Mouse (Mus musculus): ENCODE measurements at regions not wholly inside any gene's neighbourhood (a gene's known extent, or its start where the extent isn't known, plus 50 kb on each side); places are given as distances from the start of the nearest gene placed in this dataset.
A peak's percentile ranks its signal among the peaks of the same experiment; 100 is the strongest.

DNA sequence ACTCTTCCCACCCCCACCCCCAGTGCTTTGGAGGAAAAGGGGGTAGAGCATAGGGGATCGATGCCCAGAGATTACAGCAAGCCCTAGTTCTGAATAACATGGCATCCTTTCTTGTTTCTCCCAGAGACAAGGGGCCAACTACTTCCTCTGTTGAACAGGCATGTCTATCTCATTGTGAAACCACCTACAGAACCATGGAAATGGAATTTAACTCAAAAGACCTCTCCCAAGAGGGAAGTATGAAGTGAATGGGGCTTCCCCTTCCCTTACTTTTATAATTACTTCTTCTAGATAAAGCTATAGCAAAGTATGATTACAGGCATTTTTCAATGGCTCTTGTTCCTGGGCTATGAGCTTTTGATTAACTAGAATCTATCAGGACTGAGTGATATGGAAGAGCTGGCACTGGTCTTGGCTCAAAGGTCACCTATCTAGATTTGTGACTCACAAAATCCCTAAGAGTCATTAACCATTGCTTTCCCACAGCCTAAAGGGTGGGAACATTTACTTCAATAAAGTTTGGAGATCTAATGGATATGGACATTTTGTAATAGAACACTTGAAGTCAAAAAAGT is 246.1 kb upstream of the A1bg start:
- H3K4me1 ChIP-seq, result no peaks in the 10 kb centered on the region
- TF ChIP-seq FLI1 (IDR thresholded peaks at IDR 0.05; ENCODE audit: low read length), result no peak
- no peak for TF ChIP-seq GATA1 (IDR thresholded peaks at IDR 0.05; ENCODE audit: borderline replicate concordance, low read length)
- no peaks in the 10 kb centered on the region for H3K27me3 ChIP-seq (replicated peaks)
- no peak overlapping the region for H3K4me3 ChIP-seq (replicated peaks)
- no peaks in the 10 kb centered on the region for H3K9me3 ChIP-seq
- H3K36me3 ChIP-seq (replicated peaks; ENCODE audit: low read length), result no peaks in the 10 kb centered on the region

DNA sequence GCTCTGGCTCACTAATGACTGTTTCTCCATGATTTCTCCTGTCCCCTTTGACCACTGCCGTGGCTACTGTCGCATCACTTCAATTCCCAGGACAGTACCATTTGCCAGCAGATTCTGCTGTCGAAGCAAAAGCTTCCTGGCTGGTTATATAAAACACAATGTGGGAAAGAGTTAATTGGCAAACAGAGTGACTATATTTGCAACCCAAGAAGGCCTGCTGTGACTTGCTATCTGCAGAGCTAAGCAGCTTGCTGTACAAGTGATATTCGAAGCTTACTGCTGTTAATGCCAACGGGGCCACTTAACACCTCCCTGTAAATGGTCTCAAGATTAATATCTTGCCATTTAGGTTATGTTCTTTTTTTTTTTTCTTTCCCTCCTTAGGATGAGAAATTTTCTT is 242.2 kb upstream of the A1bg start:
- no peak for TF ChIP-seq GATA1 (IDR thresholded peaks at IDR 0.05; ENCODE audit: borderline replicate concordance, low read length)
- TF ChIP-seq FLI1 (IDR thresholded peaks at IDR 0.05; ENCODE audit: low read length), result no peak
- Histone ChIP-seq H3K36me3 (replicated peaks; ENCODE audit: low read length) (no peaks in the 10 kb centered on the region), H3K9me3 (no peaks in the 10 kb centered on the region), H3K27me3 (replicated peaks) (no peaks in the 10 kb centered on the region), H3K4me3 (replicated peaks) (no peak overlapping the region), H3K4me1 (no peaks in the 10 kb centered on the region)

DNA sequence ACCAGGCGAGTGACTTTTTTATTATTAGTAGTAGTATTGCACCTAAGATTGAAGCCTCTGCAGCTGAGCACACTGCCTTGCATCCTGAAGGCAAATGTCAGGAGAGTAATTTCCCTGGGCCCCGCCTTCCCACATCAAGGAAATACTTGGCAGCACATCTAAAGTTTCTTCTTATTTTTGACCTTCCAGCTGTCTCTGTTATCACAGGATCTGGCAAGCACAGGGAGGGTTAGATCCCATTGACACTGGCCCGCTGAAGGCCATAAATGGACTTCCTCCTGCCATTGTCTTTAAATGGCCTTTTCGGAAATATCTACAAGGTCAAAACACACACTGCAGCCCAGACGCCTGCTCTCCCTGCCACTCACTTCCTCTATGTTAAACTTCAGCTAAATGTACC is 238.6 kb upstream of the A1bg start:
- TF ChIP-seq GATA1 (IDR thresholded peaks at IDR 0.05; ENCODE audit: borderline replicate concordance, low read length), result no peak
- no peak for TF ChIP-seq FLI1 (IDR thresholded peaks at IDR 0.05; ENCODE audit: low read length)
- no peak overlapping the region for H3K4me3 ChIP-seq (replicated peaks)
- no peaks in the 10 kb centered on the region for H3K36me3 ChIP-seq (replicated peaks; ENCODE audit: low read length)
- H3K4me1 ChIP-seq, result peaks cover 7% of the 10 kb centered on the region
- H3K27me3 ChIP-seq (replicated peaks), result peaks cover 3% of the 10 kb centered on the region
- no peaks in the 10 kb centered on the region for H3K9me3 ChIP-seq

DNA sequence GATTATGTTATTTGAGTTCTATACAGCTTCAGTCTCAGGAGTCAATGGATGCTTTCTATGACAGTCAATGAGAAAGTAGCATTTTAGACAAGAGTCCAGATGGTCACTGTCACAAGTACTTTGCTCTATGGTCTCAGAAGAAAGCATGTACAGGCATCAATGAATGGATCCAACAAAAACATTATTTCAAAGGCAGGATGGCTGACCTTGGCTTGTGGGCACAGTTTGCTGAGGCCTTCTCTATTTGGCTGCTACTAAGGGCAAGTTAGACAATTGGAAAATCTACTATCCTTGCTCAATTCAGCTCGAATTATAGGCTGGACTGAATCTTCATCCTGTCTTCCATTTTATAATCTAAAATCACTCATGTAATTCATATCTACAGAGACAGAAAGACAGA is 237.9 kb upstream of the A1bg start:
- Histone ChIP-seq H3K27me3 (replicated peaks) (peaks cover 4% of the 10 kb centered on the region), H3K9me3 (no peaks in the 10 kb centered on the region), H3K4me1 (peaks cover 7% of the 10 kb centered on the region), H3K36me3 (replicated peaks; ENCODE audit: low read length) (no peaks in the 10 kb centered on the region), H3K4me3 (replicated peaks) (no peak overlapping the region)
- no peak for TF ChIP-seq GATA1 (IDR thresholded peaks at IDR 0.05; ENCODE audit: borderline replicate concordance, low read length)
- TF ChIP-seq FLI1 (IDR thresholded peaks at IDR 0.05; ENCODE audit: low read length), result no peak

DNA sequence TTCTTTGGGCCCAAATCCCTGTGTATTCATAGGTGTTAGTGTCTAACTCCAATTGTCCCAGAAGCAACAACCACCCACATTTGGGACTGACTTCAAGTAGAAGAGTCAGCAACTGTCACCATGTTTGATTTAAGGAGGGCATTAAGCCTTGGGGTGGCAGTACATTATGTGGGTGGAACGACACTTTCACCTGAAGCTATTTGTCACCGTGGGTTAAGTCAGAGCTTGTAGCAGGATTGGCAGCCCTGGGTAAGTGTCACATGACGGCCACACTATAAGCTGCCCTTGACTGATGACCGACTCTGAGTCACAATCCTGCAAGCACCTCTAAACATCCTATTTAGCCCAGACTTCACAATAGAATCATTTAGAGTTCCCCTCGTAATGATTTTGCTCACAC is 236.7 kb upstream of the A1bg start:
- peaks cover 4% of the 10 kb centered on the region for H3K27me3 ChIP-seq (replicated peaks)
- TF ChIP-seq GATA1 (IDR thresholded peaks at IDR 0.05; ENCODE audit: borderline replicate concordance, low read length) (no peak), FLI1 (IDR thresholded peaks at IDR 0.05; ENCODE audit: low read length) (no peak)
- H3K4me1 ChIP-seq, result peaks cover 7% of the 10 kb centered on the region
- H3K36me3 ChIP-seq (replicated peaks; ENCODE audit: low read length), result no peaks in the 10 kb centered on the region
- no peak overlapping the region for H3K4me3 ChIP-seq (replicated peaks)
- H3K9me3 ChIP-seq, result no peaks in the 10 kb centered on the region

DNA sequence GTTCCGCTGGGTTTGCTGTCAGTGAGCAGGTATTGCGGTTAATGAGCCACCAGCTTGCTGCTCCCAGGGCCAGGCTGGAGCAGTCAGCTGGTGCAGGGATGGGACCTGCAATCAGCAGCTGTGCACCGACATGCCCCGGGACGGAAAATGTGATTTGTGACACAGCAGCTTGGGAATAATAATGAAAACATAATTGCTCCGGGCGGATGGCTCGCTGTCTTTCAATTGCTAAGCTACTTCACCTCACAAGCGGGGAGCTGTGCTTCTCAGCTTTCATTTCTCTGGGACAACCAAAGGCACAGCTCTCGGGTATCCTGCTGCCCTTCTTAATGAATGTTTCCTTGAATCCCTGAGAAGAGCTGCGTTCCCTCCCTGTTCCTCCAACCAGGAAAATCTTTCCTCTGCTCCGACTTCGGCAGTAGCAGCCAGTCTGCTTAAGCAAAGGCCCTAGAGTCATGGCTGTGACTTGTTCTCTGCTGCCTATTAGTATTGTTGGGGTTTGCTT is 235.3 kb upstream of the A1bg start:
- peaks cover 4% of the 10 kb centered on the region for H3K27me3 ChIP-seq (replicated peaks)
- no peaks in the 10 kb centered on the region for H3K36me3 ChIP-seq (replicated peaks; ENCODE audit: low read length)
- H3K9me3 ChIP-seq, result no peaks in the 10 kb centered on the region
- peak overlapping the region; percentile 55 for H3K4me3 ChIP-seq (replicated peaks)
- TF ChIP-seq GATA1 (IDR thresholded peaks at IDR 0.05; ENCODE audit: borderline replicate concordance, low read length) (no peak), FLI1 (IDR thresholded peaks at IDR 0.05; ENCODE audit: low read length) (no peak)
- H3K4me1 ChIP-seq, result peaks cover 7% of the 10 kb centered on the region

DNA sequence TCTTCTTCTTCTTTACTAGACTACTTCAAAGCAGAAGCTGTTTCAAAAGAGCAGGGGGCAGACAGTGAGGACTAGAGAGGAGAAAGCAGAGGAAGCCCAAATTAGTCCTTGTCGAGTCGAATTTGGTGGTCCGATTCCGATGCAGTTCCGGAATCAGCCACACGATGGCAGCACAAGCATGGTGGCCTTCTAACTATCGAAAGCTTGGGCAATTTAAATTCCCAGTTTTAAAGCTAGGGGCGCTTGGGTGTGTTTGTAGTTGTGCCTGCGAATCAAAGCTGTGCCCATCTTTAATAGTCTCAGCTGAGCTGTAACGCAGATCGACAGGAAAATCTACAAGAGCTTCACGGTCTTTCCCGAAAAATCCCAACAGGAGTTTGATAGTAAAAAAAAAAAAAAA is 234.7 kb upstream of the A1bg start:
- Histone ChIP-seq H3K36me3 (replicated peaks; ENCODE audit: low read length) (no peaks in the 10 kb centered on the region), H3K9me3 (no peaks in the 10 kb centered on the region), H3K4me3 (replicated peaks) (peak overlapping the region; percentile 64), H3K27me3 (replicated peaks) (peaks cover 4% of the 10 kb centered on the region), H3K4me1 (peaks cover 7% of the 10 kb centered on the region)
- TF ChIP-seq FLI1 (IDR thresholded peaks at IDR 0.05; ENCODE audit: low read length), result no peak
- no peak for TF ChIP-seq GATA1 (IDR thresholded peaks at IDR 0.05; ENCODE audit: borderline replicate concordance, low read length)

DNA sequence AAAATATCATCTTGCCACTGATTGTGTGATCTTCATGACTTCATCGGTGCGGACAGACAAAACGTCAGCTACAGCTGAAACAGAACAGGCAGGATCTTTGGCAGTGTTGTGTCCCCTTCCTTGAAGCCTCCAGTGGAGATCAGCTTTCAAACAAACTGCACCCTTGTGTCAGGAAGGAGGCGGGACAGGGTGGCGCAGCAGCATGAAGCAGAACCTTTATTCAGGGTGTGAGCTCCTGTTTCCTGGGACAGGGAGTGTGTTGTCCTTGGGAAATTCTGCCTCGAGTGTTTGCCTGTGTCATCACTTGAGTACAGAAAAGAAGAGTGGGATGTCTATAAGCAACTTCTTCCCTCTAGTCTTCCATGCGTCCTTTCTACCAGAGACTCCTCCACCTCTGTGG is 232.7 kb upstream of the A1bg start:
- no peak for TF ChIP-seq GATA1 (IDR thresholded peaks at IDR 0.05; ENCODE audit: borderline replicate concordance, low read length)
- TF ChIP-seq FLI1 (IDR thresholded peaks at IDR 0.05; ENCODE audit: low read length), result no peak
- Histone ChIP-seq H3K27me3 (replicated peaks) (peaks cover 4% of the 10 kb centered on the region), H3K9me3 (no peaks in the 10 kb centered on the region), H3K4me1 (peaks cover 7% of the 10 kb centered on the region), H3K36me3 (replicated peaks; ENCODE audit: low read length) (no peaks in the 10 kb centered on the region), H3K4me3 (replicated peaks) (no peak overlapping the region)

DNA sequence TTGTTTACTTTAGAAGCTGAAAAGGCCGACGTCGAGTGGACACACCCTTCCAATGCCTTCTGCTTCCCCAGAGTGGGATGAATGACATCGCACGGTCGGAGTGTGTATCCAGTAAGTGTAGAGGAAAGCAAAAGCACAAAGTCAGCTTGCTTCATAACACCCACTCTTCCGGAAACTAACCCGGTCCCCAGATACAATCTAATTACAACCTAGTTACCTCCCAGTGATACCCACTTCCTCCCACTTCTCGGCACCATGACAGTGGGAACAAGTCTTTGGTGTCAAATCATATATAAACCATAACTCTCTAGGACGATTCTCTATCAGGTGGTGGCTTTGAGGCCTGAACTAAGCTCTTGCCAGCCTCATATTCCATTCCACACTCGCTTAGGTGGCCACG is 231.4 kb upstream of the A1bg start:
- H3K27me3 ChIP-seq (replicated peaks), result peaks cover 4% of the 10 kb centered on the region

DNA sequence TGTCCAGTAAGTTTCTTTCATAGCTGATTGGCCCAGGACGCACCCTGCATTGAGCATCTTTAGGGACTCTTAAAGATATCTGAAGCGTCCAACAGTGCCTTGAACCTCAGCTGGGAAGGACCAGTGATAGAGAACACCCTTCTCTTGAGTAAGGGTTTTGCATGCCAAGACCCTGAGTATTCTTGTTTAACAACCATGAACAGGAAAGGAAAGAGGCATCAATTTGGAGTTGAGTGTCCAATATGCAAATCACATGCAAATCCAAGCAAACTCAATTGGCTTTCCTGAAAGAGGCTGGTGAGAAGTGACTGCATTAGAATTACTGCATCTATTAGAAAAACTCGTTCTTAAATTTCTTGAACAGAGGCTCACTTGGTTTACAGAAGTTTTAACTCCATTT is 220.0 kb upstream of the A1bg start:
- Histone ChIP-seq H3K36me3 (replicated peaks; ENCODE audit: low read length) (no peaks in the 10 kb centered on the region), H3K9me3 (no peaks in the 10 kb centered on the region), H3K4me1 (no peaks in the 10 kb centered on the region), H3K27me3 (replicated peaks) (no peaks in the 10 kb centered on the region), H3K4me3 (replicated peaks) (no peak overlapping the region)
- TF ChIP-seq GATA1 (IDR thresholded peaks at IDR 0.05; ENCODE audit: borderline replicate concordance, low read length), result no peak
- no peak for TF ChIP-seq FLI1 (IDR thresholded peaks at IDR 0.05; ENCODE audit: low read length)

More for the DNA sequence above, 231.4 kb upstream of the A1bg start:
- H3K4me1 ChIP-seq, result peaks cover 7% of the 10 kb centered on the region
- no peaks in the 10 kb centered on the region for H3K36me3 ChIP-seq (replicated peaks; ENCODE audit: low read length)
- no peaks in the 10 kb centered on the region for H3K9me3 ChIP-seq
- no peak for TF ChIP-seq FLI1 (IDR thresholded peaks at IDR 0.05; ENCODE audit: low read length)
- no peak for TF ChIP-seq GATA1 (IDR thresholded peaks at IDR 0.05; ENCODE audit: borderline replicate concordance, low read length)
- H3K4me3 ChIP-seq (replicated peaks), result no peak overlapping the region

DNA sequence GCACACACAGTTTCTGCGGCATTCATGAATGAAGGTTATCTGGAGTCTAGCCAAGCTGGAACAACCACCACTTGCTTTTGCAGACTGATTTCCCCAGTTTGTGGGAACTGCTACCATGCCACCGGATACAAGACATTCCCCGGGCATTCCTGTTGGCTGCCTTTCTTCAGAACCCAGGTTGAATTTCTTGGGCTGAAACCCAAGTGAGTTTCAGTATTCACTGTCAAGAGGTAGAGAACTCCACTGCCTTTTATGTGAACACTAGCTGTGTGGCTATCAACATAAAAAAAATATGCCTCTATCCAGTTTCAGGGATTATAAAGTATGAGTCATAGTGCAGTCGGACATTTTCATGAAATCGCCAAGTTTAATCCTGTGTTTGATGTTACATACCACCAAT is 216.3 kb upstream of the A1bg start:
- Histone ChIP-seq H3K4me3 (replicated peaks) (no peak overlapping the region), H3K36me3 (replicated peaks; ENCODE audit: low read length) (no peaks in the 10 kb centered on the region), H3K4me1 (no peaks in the 10 kb centered on the region), H3K9me3 (no peaks in the 10 kb centered on the region), H3K27me3 (replicated peaks) (no peaks in the 10 kb centered on the region)
- TF ChIP-seq GATA1 (IDR thresholded peaks at IDR 0.05; ENCODE audit: borderline replicate concordance, low read length) (no peak), FLI1 (IDR thresholded peaks at IDR 0.05; ENCODE audit: low read length) (no peak)

All from megakaryocyte, embryonic 14.5 days (primary cell).